Mouse (Mus musculus): ENCODE results near the gene Usp48. TPM values are rescaled to one million over a fixed set of nuclear protein-coding genes. Genes with fewer than 3 reads are reported as not detected.
"Not testable (repeated sequence)": the region's sequence is repeated elsewhere in the genome, so short reads cannot be mapped to it uniquely, and the experiment has no call there.

The Usp48 gene
- polyA plus RNA-seq, 1 experiment from 2014 or later, result 27.1 TPM

GRCm38 (mm10) chr4:137580299-137580698, 13.3 kb upstream of the Usp48 start:
- Histone ChIP-seq H3K36me3 (replicated peaks) (no peaks in the 10 kb centered on the region), H3K4me1 (replicated peaks) (0 out of 2 replicates have a peak, but pooled peaks cover 5% of the 10 kb centered on the region), H3K27ac (replicated peaks) (no peak overlapping the region), H3K9me3 (replicated peaks) (no peaks in the 10 kb centered on the region), H3K4me3 (replicated peaks) (no peak overlapping the region), H3K9ac (no peak overlapping the region), H3K27me3 (peaks cover 32% of the 10 kb centered on the region), H3K4me2 (no peak overlapping the region)
- 72% methylated on average over 2 of the region's 2 CpGs for WGBS (ENCODE audit: insufficient replicate concordance)
- ATAC-seq (ENCODE audit: insufficient read depth), result no peak

GRCm38 (mm10) chr4:137581815-137582214, 11.7 kb upstream of the Usp48 start:
- WGBS (ENCODE audit: insufficient replicate concordance), result 45% methylated on average over 3 of the region's 3 CpGs
- peaks cover 29% of the 10 kb centered on the region for H3K27me3 ChIP-seq

GRCm38 (mm10) chr4:137589095-137589494, 4.5 kb upstream of the Usp48 start:
- 83% methylated on average over 2 of the region's 3 CpGs for WGBS (ENCODE audit: insufficient replicate concordance)
- H3K4me3 ChIP-seq (replicated peaks); H3K9ac ChIP-seq; H3K9me3 ChIP-seq (replicated peaks); ATAC-seq (ENCODE audit: insufficient read depth); H3K27me3 ChIP-seq; H3K27ac ChIP-seq (replicated peaks); H3K4me2 ChIP-seq; H3K4me1 ChIP-seq (replicated peaks); H3K36me3 ChIP-seq (replicated peaks): not testable (repeated sequence)

More at GRCm38 (mm10) chr4:137581815-137582214, 11.7 kb upstream of the Usp48 start:
- Histone ChIP-seq H3K4me2 (no peak overlapping the region), H3K4me1 (replicated peaks) (0 out of 2 replicates have a peak, but pooled peaks cover 5% of the 10 kb centered on the region), H3K27ac (replicated peaks) (no peak overlapping the region), H3K4me3 (replicated peaks) (no peak overlapping the region), H3K9ac (no peak overlapping the region), H3K36me3 (replicated peaks) (no peaks in the 10 kb centered on the region), H3K9me3 (replicated peaks) (no peaks in the 10 kb centered on the region)
- no peak for ATAC-seq (ENCODE audit: insufficient read depth)

GRCm38 (mm10) chr4:137589586-137589985, 4.0 kb upstream of the Usp48 start:
- Histone ChIP-seq H3K27ac (replicated peaks) (no peak overlapping the region), H3K9me3 (replicated peaks) (no peaks in the 10 kb centered on the region), H3K27me3 (no peaks in the 10 kb centered on the region), H3K4me2 (no peak overlapping the region), H3K4me3 (replicated peaks) (no peak overlapping the region), H3K36me3 (replicated peaks) (no peaks in the 10 kb centered on the region), H3K9ac (no peak overlapping the region), H3K4me1 (replicated peaks) (peaks cover 5% of the 10 kb centered on the region; the same call in 1 of the 2 replicates)
- ATAC-seq (ENCODE audit: insufficient read depth), result no peak
- 76% methylated on average over 3 of the region's 3 CpGs for WGBS (ENCODE audit: insufficient replicate concordance)

GRCm38 (mm10) chr4:137590961-137591360, 2.6 kb upstream of the Usp48 start:
- no peaks in the 10 kb centered on the region for H3K27me3 ChIP-seq
- 85% methylated on average over 4 of the region's 4 CpGs for WGBS (ENCODE audit: insufficient replicate concordance)
- H3K4me3 ChIP-seq (replicated peaks), result no peak overlapping the region
- H3K27ac ChIP-seq (replicated peaks), result no peak overlapping the region
- H3K4me2 ChIP-seq, result no peak overlapping the region
- no peaks in the 10 kb centered on the region for H3K9me3 ChIP-seq (replicated peaks)
- H3K36me3 ChIP-seq (replicated peaks), result no peaks in the 10 kb centered on the region
- peaks cover 16% of the 10 kb centered on the region for H3K4me1 ChIP-seq (replicated peaks)
- ATAC-seq (ENCODE audit: insufficient read depth), result no peak
- no peak overlapping the region for H3K9ac ChIP-seq

DNA sequence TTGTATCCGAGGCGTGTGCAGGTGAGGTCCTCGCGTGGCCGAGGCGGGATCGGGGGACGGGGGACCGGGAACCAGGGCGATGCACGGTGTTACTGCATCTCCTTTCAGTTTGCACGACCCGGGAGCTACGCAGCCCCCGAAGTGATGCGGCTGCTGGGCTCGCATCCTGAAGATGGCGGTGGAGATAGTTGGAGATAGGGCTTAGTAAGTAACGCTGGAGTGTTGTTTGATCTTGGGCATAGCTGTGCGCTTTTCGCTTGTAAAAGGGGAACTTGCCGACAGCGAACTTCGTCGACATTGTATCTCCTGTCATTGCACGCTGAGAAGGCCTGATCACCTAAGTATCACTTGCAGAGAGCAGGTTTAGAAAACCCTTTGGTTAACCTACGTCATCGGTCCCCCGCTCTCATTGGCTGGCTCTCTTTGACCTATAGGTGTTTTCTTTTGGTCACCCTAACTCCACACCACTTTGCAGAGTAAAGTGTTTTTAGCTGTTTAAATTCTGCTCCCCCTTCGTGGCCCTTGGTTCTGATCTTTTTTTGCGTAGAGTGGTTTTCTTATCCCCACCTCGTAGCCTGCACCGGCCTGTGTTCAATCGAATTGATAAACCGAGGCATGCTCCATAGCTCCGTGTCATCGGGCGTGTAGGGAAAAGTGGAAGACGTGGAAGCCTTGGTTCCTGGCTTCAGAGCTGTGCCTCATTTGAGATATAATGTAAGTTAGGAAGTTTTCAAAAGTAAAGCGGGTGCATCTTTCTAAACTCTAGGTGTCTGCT, 1.1 kb downstream of the Usp48 start:
- H3K27ac ChIP-seq (replicated peaks), result peak overlapping the region; percentile 100
- H3K4me3 ChIP-seq (replicated peaks), result peak overlapping the region; percentile 90
- WGBS (ENCODE audit: insufficient replicate concordance), result 1% methylated on average over 40 of the region's 40 CpGs
- no peaks in the 10 kb centered on the region for H3K9me3 ChIP-seq (replicated peaks)
- peak overlapping the region; percentile 84 for H3K9ac ChIP-seq
- peaks cover 8% of the 10 kb centered on the region; the same call in 1 of the 2 replicates for H3K36me3 ChIP-seq (replicated peaks)
- H3K4me2 ChIP-seq, result peak overlapping the region; percentile 81
- H3K4me1 ChIP-seq (replicated peaks), result peaks cover 51% of the 10 kb centered on the region
- peak; percentile 41 for ATAC-seq (ENCODE audit: insufficient read depth)
- no peaks in the 10 kb centered on the region for H3K27me3 ChIP-seq

DNA sequence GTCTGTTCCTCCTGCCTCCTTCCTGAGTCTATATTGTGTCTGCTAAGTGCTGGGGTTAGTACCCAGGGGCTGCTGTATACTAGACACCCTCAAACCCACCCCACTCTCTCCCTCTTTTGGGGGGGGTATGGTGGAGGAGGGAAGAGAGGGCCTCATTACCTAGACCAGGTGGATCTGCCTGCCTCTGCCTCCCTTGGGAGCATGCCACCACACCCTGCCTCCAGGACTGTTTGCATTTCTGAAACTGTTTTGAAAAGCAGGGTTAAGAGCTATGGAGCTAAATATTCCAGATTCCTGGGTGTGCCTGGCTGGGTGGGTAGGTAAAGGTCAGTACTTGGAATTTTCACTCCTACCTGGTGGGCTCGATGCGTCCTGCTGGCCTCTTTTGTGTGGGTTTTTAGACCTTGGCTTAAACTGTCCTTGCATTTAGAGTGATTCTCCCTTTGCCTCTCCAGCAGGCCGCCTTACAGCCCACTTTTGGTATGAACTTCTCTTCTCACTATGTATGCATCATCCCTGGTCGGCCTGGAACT, 3.6 kb downstream of the Usp48 start:
- H3K4me1 ChIP-seq (replicated peaks), result peaks cover 71% of the 10 kb centered on the region
- WGBS (ENCODE audit: insufficient replicate concordance), result 84% methylated on average over 4 of the region's 4 CpGs

GRCm38 (mm10) chr4:137598577-137598976, 5.0 kb downstream of the Usp48 start:
- no peaks in the 10 kb centered on the region for H3K9me3 ChIP-seq (replicated peaks)
- H3K4me1 ChIP-seq (replicated peaks), result peaks cover 79% of the 10 kb centered on the region
- H3K36me3 ChIP-seq (replicated peaks), result peaks cover 8% of the 10 kb centered on the region; the same call in 1 of the 2 replicates
- peak overlapping the region; percentile 32; the same call in 1 of the 2 replicates for H3K4me2 ChIP-seq
- 0 out of 2 replicates have a peak overlapping the region, but pooled peaks have one; percentile 16 for H3K9ac ChIP-seq
- H3K4me3 ChIP-seq (replicated peaks), result no peak overlapping the region
- H3K27me3 ChIP-seq, result no peaks in the 10 kb centered on the region
- no peak overlapping the region; the same call in 1 of the 2 replicates for H3K27ac ChIP-seq (replicated peaks)
- no peak for ATAC-seq (ENCODE audit: insufficient read depth)
- 70% methylated on average over 5 of the region's 5 CpGs for WGBS (ENCODE audit: insufficient replicate concordance)

More for the DNA sequence above, 3.6 kb downstream of the Usp48 start:
- Histone ChIP-seq H3K4me2 (0 out of 2 replicates have a peak overlapping the region, but pooled peaks have one; percentile 2), H3K36me3 (replicated peaks) (peaks cover 8% of the 10 kb centered on the region; the same call in 1 of the 2 replicates), H3K27me3 (no peaks in the 10 kb centered on the region), H3K9ac (no peak overlapping the region), H3K9me3 (replicated peaks) (no peaks in the 10 kb centered on the region), H3K27ac (replicated peaks) (no peak overlapping the region), H3K4me3 (replicated peaks) (no peak overlapping the region)
- ATAC-seq (ENCODE audit: insufficient read depth), result no peak

GRCm38 (mm10) chr4:137603449-137604171, 10.1 kb downstream of the Usp48 start:
- H3K4me2 ChIP-seq, result peak overlapping the region; percentile 11; the same call in 1 of the 2 replicates
- no peak overlapping the region for H3K4me3 ChIP-seq (replicated peaks)
- H3K36me3 ChIP-seq (replicated peaks), result peaks cover 44% of the 10 kb centered on the region
- no peaks in the 10 kb centered on the region for H3K27me3 ChIP-seq
- H3K9me3 ChIP-seq (replicated peaks), result no peaks in the 10 kb centered on the region
- peak; percentile 27; the same call in 1 of the 2 replicates for ATAC-seq (ENCODE audit: insufficient read depth)
- H3K4me1 ChIP-seq (replicated peaks), result peaks cover 48% of the 10 kb centered on the region
- peak overlapping the region; percentile 7; the same call in 1 of the 2 replicates for H3K9ac ChIP-seq
- no peak overlapping the region; the same call in 1 of the 2 replicates for H3K27ac ChIP-seq (replicated peaks)
- 25% methylated on average over 11 of the region's 11 CpGs for WGBS (ENCODE audit: insufficient replicate concordance)

DNA sequence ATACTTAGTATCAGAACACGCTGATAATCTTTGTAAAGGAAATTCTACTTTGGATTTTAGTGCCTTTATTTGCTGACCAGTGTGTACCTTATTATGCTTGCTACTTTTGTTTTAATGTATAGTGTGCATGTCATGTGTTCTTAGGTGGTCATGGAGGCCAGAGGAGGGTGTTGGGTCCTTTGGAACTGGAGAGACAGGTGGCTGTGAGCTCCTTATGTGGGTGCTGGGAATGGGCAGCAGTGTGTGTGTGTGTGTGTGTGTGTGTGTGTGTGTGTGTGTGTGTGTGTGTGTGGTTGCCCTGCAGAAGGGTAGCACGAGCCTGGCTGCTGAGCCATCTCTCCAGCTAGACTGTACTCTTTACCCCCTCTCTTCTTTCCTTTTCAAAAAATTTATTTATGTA, 13.5 kb downstream of the Usp48 start:
- H3K27me3 ChIP-seq, result no peaks in the 10 kb centered on the region
- WGBS (ENCODE audit: insufficient replicate concordance), result 90% methylated on average over 2 of the region's 2 CpGs
- H3K27ac ChIP-seq (replicated peaks), result no peak overlapping the region
- no peak overlapping the region for H3K4me2 ChIP-seq
- no peak overlapping the region for H3K9ac ChIP-seq
- H3K36me3 ChIP-seq (replicated peaks), result peaks cover 79% of the 10 kb centered on the region
- H3K4me3 ChIP-seq (replicated peaks), result no peak overlapping the region
- H3K4me1 ChIP-seq (replicated peaks), result peaks cover 31% of the 10 kb centered on the region
- H3K9me3 ChIP-seq (replicated peaks), result no peaks in the 10 kb centered on the region
- ATAC-seq (ENCODE audit: insufficient read depth), result no peak

DNA sequence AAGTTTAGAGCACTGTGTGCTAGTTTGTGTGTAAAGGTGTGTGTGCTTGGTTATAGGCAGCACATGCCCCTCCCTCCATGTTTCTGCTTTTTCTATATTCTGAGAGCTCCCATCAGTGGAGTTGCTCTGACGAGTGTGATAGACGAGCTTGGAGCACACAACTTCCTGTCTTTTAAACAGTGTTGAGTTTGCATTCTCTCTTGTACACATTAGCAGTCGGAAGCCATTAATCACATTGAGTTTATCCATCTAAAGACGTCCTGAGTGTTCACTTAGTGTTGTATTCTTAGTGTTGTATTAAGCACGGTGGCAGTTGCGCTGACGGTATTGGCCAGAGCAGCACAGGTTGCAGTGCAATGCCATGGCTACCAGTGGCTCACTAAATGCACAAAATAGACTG, 15.7 kb downstream of the Usp48 start:
- H3K4me2 ChIP-seq, result no peak overlapping the region
- peaks cover 13% of the 10 kb centered on the region for H3K4me1 ChIP-seq (replicated peaks)
- no peak for ATAC-seq (ENCODE audit: insufficient read depth)
- H3K36me3 ChIP-seq (replicated peaks), result peaks cover 99% of the 10 kb centered on the region
- no peaks in the 10 kb centered on the region for H3K27me3 ChIP-seq
- WGBS (ENCODE audit: insufficient replicate concordance), result 38% methylated on average over 7 of the region's 7 CpGs
- H3K9me3 ChIP-seq (replicated peaks), result no peaks in the 10 kb centered on the region
- H3K9ac ChIP-seq, result no peak overlapping the region
- 0 out of 2 replicates have a peak overlapping the region, but pooled peaks have one; percentile 11 for H3K27ac ChIP-seq (replicated peaks)
- H3K4me3 ChIP-seq (replicated peaks), result no peak overlapping the region

Measured in liver, embryonic 15.5 days (tissue).